Mouse (Mus musculus): Measurements from ENCODE around the gene Zfp799. TPM values are rescaled to one million over a fixed set of nuclear protein-coding genes. Genes with fewer than 3 reads are reported as not detected.

Gene Zfp799
- polyA plus RNA-seq, 1 experiment: 17.1 TPM

DNA sequence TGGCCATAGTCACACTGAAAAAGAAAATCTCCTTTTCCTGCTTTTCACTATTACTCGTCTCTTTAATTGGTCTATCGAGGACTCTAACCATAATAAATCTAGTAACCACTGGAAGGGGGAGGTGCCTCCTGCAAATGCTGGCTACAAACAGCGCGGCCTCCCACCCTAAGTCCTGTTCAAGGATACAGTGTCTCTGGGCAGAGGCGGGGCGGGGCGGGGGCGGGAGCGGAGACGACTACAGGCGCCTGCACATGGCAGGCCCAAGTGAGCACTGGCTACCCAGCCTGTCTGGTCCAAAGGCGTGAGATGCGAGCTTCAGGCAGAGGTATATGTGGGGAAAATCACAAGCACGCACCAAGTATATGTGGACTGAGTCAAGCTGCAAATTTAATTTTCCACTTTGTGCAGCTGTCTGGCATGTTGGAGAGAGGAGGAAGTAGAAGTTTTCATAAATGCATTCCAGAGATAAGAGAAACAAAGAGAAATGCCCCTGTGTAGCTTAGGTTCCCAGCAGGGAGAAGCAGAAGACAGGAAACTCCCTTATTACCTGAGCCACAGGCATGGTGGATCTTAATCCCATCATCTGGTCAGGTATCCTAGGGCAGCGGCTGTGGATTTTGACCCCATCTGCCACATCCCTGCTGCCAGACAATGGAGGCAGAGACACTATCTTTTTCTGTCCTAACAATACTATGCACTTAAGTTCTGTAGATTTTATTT is 9.2 kb upstream of the Zfp799 start:
- no peak overlapping the region for H3K27ac ChIP-seq (ENCODE audit: insufficient read depth, low read length)
- no peak for TF ChIP-seq CTCF (IDR thresholded peaks at IDR 0.05; ENCODE audit: borderline replicate concordance, insufficient read depth, low read length)
- TF ChIP-seq POLR2A (IDR thresholded peaks at IDR 0.05; ENCODE audit: low read depth, low read length): no peak
- no peak overlapping the region for H3K4me3 ChIP-seq (ENCODE audit: insufficient read depth, low read length)
- no peaks in the 10 kb centered on the region for H3K4me1 ChIP-seq (ENCODE audit: control insufficient read depth, insufficient read depth, low read length)

DNA sequence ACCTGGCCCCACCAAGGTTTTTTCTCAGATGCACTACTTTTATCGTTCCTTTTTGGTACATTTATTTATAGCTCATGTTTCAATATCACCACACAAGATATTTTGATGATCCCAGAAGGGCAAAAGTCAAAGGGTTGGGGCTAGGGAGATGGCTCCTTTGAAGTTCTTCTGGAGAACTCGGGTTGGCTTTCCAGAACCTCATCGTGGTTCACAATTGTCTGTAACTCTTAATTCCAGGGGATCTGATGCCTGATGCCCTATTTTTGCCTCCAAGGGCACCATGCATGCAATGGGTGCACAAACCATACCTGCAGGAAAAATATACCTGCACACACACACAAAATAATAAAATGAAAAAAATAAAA is 339 bp upstream of the Zfp799 start:
- H3K4me3 ChIP-seq (ENCODE audit: insufficient read depth, low read length): no peak overlapping the region
- H3K27ac ChIP-seq (ENCODE audit: insufficient read depth, low read length): no peak overlapping the region
- TF ChIP-seq CTCF (IDR thresholded peaks at IDR 0.05; ENCODE audit: borderline replicate concordance, insufficient read depth, low read length) (no peak), POLR2A (IDR thresholded peaks at IDR 0.05; ENCODE audit: low read depth, low read length) (no peak)
- peaks cover 2% of the 10 kb centered on the region; the same call in 1 of the 2 replicates for H3K4me1 ChIP-seq (ENCODE audit: control insufficient read depth, insufficient read depth, low read length)

DNA sequence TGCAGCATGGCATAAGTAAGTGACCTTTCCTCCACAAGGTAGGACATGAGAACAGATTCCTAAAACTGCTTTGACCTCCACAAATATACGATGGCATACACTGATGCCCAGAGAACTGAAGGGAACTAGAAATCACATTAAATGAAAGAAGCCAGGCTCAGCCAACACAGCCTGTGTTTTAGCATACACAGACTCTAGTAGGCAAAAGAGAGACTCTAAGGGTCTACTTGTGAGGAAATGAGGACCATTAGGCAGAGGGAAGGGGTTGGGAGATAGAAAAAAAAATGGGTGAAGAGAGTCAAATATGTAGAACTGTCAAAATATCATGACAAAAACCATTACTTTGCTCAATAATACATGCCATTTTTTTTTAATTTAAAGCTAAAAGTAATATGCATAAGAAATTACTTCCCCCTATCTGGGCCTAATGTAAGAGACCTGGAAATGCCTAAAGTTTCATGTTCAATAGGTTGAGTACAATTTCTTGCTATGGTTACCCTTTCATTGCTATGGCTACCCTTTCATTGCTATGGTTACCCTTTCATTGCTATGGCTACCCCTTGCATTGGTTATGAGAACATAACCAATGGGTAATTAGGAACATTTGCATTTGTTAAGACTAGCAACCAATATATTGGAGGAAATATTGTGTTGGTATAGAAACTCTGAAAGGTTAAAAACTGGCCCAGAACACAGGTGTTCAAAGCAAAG is 13.8 kb downstream of the Zfp799 start:
- no peak overlapping the region for H3K27ac ChIP-seq (ENCODE audit: insufficient read depth, low read length)
- TF ChIP-seq POLR2A (IDR thresholded peaks at IDR 0.05; ENCODE audit: low read depth, low read length): no peak
- TF ChIP-seq CTCF (IDR thresholded peaks at IDR 0.05; ENCODE audit: borderline replicate concordance, insufficient read depth, low read length): no peak
- H3K4me1 ChIP-seq (ENCODE audit: control insufficient read depth, insufficient read depth, low read length): no peaks in the 10 kb centered on the region
- no peak overlapping the region for H3K4me3 ChIP-seq (ENCODE audit: insufficient read depth, low read length)

- Histone ChIP-seq H3K4me3 (ENCODE audit: insufficient read depth, low read length) (no peak overlapping the region), H3K4me1 (ENCODE audit: control insufficient read depth, insufficient read depth, low read length) (no peaks in the 10 kb centered on the region), H3K27ac (ENCODE audit: insufficient read depth, low read length) (no peak overlapping the region)
- TF ChIP-seq POLR2A (IDR thresholded peaks at IDR 0.05; ENCODE audit: low read depth, low read length) (no peak), CTCF (IDR thresholded peaks at IDR 0.05; ENCODE audit: borderline replicate concordance, insufficient read depth, low read length) (no peak)
These were observed 15.9 kb downstream of the Zfp799 start for GRCm38 (mm10) chr17:32814136-32814535.

DNA sequence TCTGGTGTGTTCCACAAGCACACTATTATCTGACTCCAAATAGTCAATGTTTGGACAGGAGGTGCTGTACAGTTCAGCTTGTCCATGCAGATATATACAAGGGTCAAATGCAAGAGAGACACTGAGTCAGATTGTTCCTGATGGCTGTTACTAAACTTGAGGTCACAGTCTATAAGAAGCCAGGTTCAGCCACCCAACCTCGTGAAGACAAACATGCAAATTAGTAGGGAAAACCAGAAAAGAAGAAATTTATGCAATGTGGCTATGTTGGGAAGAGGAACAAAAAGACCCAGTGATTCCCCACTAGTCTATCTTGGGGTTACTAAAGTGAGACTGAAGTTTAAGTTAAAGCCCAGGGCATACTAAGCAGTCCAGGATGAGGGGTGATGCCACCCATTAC is 19.4 kb downstream of the Zfp799 start:
- Histone ChIP-seq H3K4me1 (ENCODE audit: control insufficient read depth, insufficient read depth, low read length) (no peaks in the 10 kb centered on the region; the same call in 1 of the 2 replicates), H3K27ac (ENCODE audit: insufficient read depth, low read length) (no peak overlapping the region), H3K4me3 (ENCODE audit: insufficient read depth, low read length) (no peak overlapping the region)
- no peak for TF ChIP-seq POLR2A (IDR thresholded peaks at IDR 0.05; ENCODE audit: low read depth, low read length)
- no peak for TF ChIP-seq CTCF (IDR thresholded peaks at IDR 0.05; ENCODE audit: borderline replicate concordance, insufficient read depth, low read length)

DNA sequence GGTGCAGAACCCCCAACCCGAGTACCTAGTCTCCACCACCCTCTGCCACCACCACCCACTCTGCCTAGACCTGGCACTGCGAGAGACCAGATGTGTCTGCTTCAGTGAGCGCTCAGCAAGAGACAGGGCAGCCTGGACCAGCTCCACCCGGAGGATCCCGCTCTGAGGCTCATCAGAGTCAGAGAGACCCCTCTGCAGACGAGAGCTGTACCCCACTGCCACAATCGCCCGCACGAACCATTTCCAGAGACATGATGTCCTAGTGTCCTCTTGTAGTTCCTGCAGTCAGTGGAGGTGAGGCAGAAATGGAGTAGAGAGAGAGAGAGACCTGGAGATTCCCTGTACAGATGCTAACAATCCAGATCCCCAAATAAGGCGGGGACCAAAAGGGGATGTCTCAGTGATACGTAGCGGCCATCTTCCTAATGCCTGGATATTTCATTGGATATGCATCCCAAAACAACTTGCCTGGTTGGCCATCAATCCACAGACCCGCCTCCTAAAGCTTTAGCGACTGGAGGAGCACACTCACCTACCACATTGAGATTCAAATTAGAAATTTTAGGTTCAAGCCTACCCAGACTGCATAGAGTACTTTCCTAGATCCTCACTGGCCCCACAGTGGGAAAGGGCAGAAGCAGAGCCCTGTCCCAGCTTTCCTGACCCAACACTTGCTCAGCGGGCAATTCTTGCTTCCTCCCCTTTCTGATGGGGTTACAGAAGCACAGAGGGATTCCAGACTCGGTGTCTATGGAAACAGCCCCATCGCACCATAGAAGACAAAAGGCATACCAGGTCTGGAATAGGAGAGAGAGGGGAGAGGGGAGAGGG is 20.3 kb downstream of the Zfp799 start, which contains the start of gene Zfp811:
Zfp811 (minus strand) TSS at position 388 of the 831 bp plus-strand sequence.
- TF ChIP-seq POLR2A (IDR thresholded peaks at IDR 0.05; ENCODE audit: low read depth, low read length) (no peak), CTCF (IDR thresholded peaks at IDR 0.05; ENCODE audit: borderline replicate concordance, insufficient read depth, low read length) (no peak)
- Histone ChIP-seq H3K4me3 (ENCODE audit: insufficient read depth, low read length) (peak within 1 kb of the TSS; percentile 39), H3K4me1 (ENCODE audit: control insufficient read depth, insufficient read depth, low read length) (no peaks in the 10 kb centered on the region; the same call in 1 of the 2 replicates), H3K27ac (ENCODE audit: insufficient read depth, low read length) (no peak within 1 kb of the TSS)

DNA sequence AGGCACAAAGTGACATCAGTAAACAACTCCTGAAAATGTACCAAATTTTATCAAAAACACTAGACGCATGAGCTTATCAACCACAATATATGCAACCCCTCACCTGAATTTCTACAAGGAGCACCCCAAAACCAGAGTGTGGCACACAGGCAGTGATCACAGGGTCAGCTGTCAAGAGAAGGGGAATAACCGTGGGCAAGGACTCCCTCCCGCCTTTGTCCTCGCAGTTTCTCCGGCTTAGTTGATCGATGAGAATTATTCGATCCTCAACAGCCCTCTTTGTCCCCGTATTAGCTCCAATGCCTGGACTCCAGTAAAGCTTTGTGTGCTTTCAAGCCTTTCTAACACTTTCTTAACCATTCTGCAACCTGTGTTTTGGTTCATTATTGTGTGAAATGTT is 21.1 kb downstream of the Zfp799 start:
- H3K4me1 ChIP-seq (ENCODE audit: control insufficient read depth, insufficient read depth, low read length): no peaks in the 10 kb centered on the region; the same call in 1 of the 2 replicates
- no peak overlapping the region; the same call in 1 of the 2 replicates for H3K4me3 ChIP-seq (ENCODE audit: insufficient read depth, low read length)
- TF ChIP-seq POLR2A (IDR thresholded peaks at IDR 0.05; ENCODE audit: low read depth, low read length): no peak
- no peak for TF ChIP-seq CTCF (IDR thresholded peaks at IDR 0.05; ENCODE audit: borderline replicate concordance, insufficient read depth, low read length)
- no peak overlapping the region for H3K27ac ChIP-seq (ENCODE audit: insufficient read depth, low read length)

- Histone ChIP-seq H3K27ac (ENCODE audit: insufficient read depth, low read length) (no peak overlapping the region), H3K4me3 (ENCODE audit: insufficient read depth, low read length) (no peak overlapping the region), H3K4me1 (ENCODE audit: control insufficient read depth, insufficient read depth, low read length) (peaks cover 3% of the 10 kb centered on the region; the same call in 1 of the 2 replicates)
- TF ChIP-seq POLR2A (IDR thresholded peaks at IDR 0.05; ENCODE audit: low read depth, low read length) (no peak), CTCF (IDR thresholded peaks at IDR 0.05; ENCODE audit: borderline replicate concordance, insufficient read depth, low read length) (no peak)
These were observed 40.8 kb downstream of the Zfp799 start for GRCm38 (mm10) chr17:32789244-32789643.

DNA sequence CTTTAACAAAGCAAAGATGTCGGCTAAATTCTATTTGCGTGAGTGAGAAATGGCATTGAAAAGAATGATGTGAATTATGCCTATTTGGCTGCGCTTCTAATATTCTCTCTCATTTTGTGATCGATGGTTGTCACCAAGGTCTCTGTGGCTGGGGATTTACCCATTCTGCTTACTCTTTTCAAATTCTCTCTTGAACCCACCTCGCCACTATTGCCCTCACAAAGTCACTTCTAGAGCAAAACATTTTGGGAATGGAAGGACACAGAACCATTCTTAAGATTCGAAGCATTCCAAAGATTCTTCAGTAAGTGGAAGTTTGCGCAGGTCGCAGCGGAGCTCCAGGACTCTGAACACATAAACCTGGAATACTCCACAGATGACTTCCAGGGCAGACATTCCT is 41.5 kb downstream of the Zfp799 start:
- peaks cover 3% of the 10 kb centered on the region; the same call in 1 of the 2 replicates for H3K4me1 ChIP-seq (ENCODE audit: control insufficient read depth, insufficient read depth, low read length)
- TF ChIP-seq POLR2A (IDR thresholded peaks at IDR 0.05; ENCODE audit: low read depth, low read length): no peak
- no peak for TF ChIP-seq CTCF (IDR thresholded peaks at IDR 0.05; ENCODE audit: borderline replicate concordance, insufficient read depth, low read length)
- no peak overlapping the region for H3K27ac ChIP-seq (ENCODE audit: insufficient read depth, low read length)
- H3K4me3 ChIP-seq (ENCODE audit: insufficient read depth, low read length): peak overlapping the region; percentile 49
